25 mouse cellular contexts compared by ENCODE assay signal in genomic region chr2:49890727-49891126, GRCm38 (mm10).
DNase-seq lines count a peak whose midpoint lies in the region; ATAC-seq and TF ChIP-seq lines count a peak whose summit lies in the region.
"Had no signal": no experiment of that assay in that cellular context is flagged by ENCODE, and none has a peak within 500 bp of the region (broad histone marks: within the 10 kb centered on the region; RNA-seq: fewer than 3 reads in every experiment).

No protein-coding gene starts in this region.

- 55% methylated on average over 2 of the region's 2 CpGs for WGBS in hindbrain, embryonic 14.5 days
- 73% methylated on average over 2 of the region's 2 CpGs for WGBS in midbrain, embryonic 10.5 days

- no peak overlapping the region for H3K27ac ChIP-seq in hindbrain, embryonic 14.5 days
- H3K27ac ChIP-seq in midbrain, embryonic 10.5 days (replicated peaks): no peak overlapping the region
- H3K27ac ChIP-seq: forebrain, embryonic 10.5 days; forebrain, embryonic 15.5 days; heart, adult 2 months; heart, embryonic 10.5 days; heart, embryonic 13.5 days; hindbrain, embryonic 12.5 days; intestine, embryonic 15.5 days had no signal

- no peaks in the 10 kb centered on the region for H3K9me3 ChIP-seq in hindbrain, embryonic 14.5 days (ENCODE audit: control insufficient read depth, low read length)
- H3K9me3 ChIP-seq in midbrain, embryonic 10.5 days (replicated peaks): no peaks in the 10 kb centered on the region
- H3K9me3 ChIP-seq: forebrain, embryonic 10.5 days; forebrain, embryonic 15.5 days; heart, embryonic 10.5 days; heart, embryonic 13.5 days; hindbrain, embryonic 12.5 days; intestine, embryonic 15.5 days had no signal

- H3K4me2 ChIP-seq in hindbrain, embryonic 14.5 days (replicated peaks): no peak overlapping the region
- H3K4me2 ChIP-seq: forebrain, embryonic 15.5 days; heart, embryonic 13.5 days; hindbrain, embryonic 12.5 days; intestine, embryonic 15.5 days had no signal

- no peak for TF ChIP-seq POLR2A in brain, embryonic 14.5 days (IDR thresholded peaks at IDR 0.05; ENCODE audit: borderline replicate concordance, extremely low read depth, insufficient read depth, insufficient read length, poor library complexity, severe bottlenecking)

- H3K36me3 ChIP-seq in hindbrain, embryonic 14.5 days (replicated peaks; ENCODE audit: control insufficient read depth, insufficient read depth): no peaks in the 10 kb centered on the region
- H3K36me3 ChIP-seq in midbrain, embryonic 10.5 days: no peaks in the 10 kb centered on the region
- H3K36me3 ChIP-seq: forebrain, embryonic 10.5 days; forebrain, embryonic 15.5 days; G1E; heart, embryonic 10.5 days; heart, embryonic 13.5 days; hindbrain, embryonic 12.5 days; intestine, embryonic 15.5 days had no signal

- no peaks in the 10 kb centered on the region for H3K27me3 ChIP-seq in hindbrain, embryonic 14.5 days (ENCODE audit: control insufficient read depth, insufficient read depth, low read length)
- no peaks in the 10 kb centered on the region for H3K27me3 ChIP-seq in midbrain, embryonic 10.5 days (ENCODE audit: low read depth, poor library complexity, severe bottlenecking)
- H3K27me3 ChIP-seq: CH12.LX; forebrain, embryonic 15.5 days; heart, embryonic 13.5 days; hindbrain, embryonic 12.5 days; intestine, embryonic 15.5 days; Patski had no signal

- DNase-seq in heart, adult 11 months: peak; percentile 33
- no peak for DNase-seq in heart, postnatal 4 days
- DNase-seq in brain, embryonic 14.5 days (ENCODE audit: low read depth): peak; percentile 75
- peak; percentile 4 for DNase-seq in lung, postnatal 14 days
- DNase-seq in hindbrain, embryonic 14.5 days (ENCODE audit: low spot score): no peak
- DNase-seq in midbrain, embryonic 10.5 days (ENCODE audit: low spot score): no peak
- DNase-seq: adrenal gland, postnatal 10 days; adrenal gland, postnatal 36 days; B cell, adult 2 months; cerebellum, adult 11-12 months; cerebellum, adult 8-10 months; cerebellum, postnatal 36 days; gastrocnemius, postnatal 25 days; heart, adult 2 months; heart, postnatal 14 days had no signal

- ATAC-seq in hindbrain, embryonic 14.5 days (ENCODE audit: low FRiP score): no peak
- ATAC-seq: forebrain, embryonic 15.5 days; hindbrain, embryonic 16.5 days; intestine, embryonic 15.5 days; Patski had no signal

- H3K4me1 ChIP-seq in hindbrain, embryonic 14.5 days (replicated peaks; ENCODE audit: control insufficient read depth, insufficient read depth, low read length): no peaks in the 10 kb centered on the region
- H3K4me1 ChIP-seq in midbrain, embryonic 10.5 days: peaks cover 7% of the 10 kb centered on the region; the same call in 1 of the 2 replicates
- H3K4me1 ChIP-seq: intestine, embryonic 15.5 days had no signal

- no peak overlapping the region for H3K4me3 ChIP-seq in hindbrain, embryonic 14.5 days (replicated peaks; ENCODE audit: low read length)
- H3K4me3 ChIP-seq in midbrain, embryonic 10.5 days: no peak overlapping the region
- H3K4me3 ChIP-seq: forebrain, embryonic 10.5 days; forebrain, embryonic 15.5 days; heart, adult 2 months; heart, embryonic 10.5 days; heart, embryonic 13.5 days; hindbrain, embryonic 12.5 days; intestine, embryonic 15.5 days had no signal

- TF ChIP-seq CTCF in brain, embryonic 14.5 days (IDR thresholded peaks at IDR 0.05; ENCODE audit: borderline replicate concordance, extremely low read depth, insufficient read depth, insufficient read length): no peak

- H3K9ac ChIP-seq in hindbrain, embryonic 14.5 days: no peak overlapping the region
- H3K9ac ChIP-seq: forebrain, embryonic 15.5 days; heart, embryonic 13.5 days; hindbrain, embryonic 12.5 days; intestine, embryonic 15.5 days had no signal

Comparison
In these comparisons a context has a peak if more than half of its experiments do, and no peak if none do; other contexts are left out.
1. DNase-seq: peak in heart, adult 11 months (single experiment), brain, embryonic 14.5 days (single experiment) and lung, postnatal 14 days (single experiment); none in heart, postnatal 4 days (single experiment), hindbrain, embryonic 14.5 days (single experiment) and midbrain, embryonic 10.5 days (single experiment).